Mouse (Mus musculus): ENCODE results near the gene Gfer.

GRCm38 (mm10) chr17:24672141-24672540, 23.8 kb downstream of the Gfer start:
- TF ChIP-seq CTCF (IDR thresholded peaks at IDR 0.05; ENCODE audit: low read depth, low read length) (no peak), POLR2A (IDR thresholded peaks at IDR 0.05; ENCODE audit: extremely low read depth, insufficient read depth, low read length) (no peak)

Measured in liver, adult 2 months (tissue).